Mouse (Mus musculus): ENCODE data around the gene Cdk18.

GRCm38 (mm10) chr1:132112426-132112825 lies 27.1 kb downstream of the Cdk18 start:
- TF ChIP-seq POLR2A (IDR thresholded peaks at IDR 0.05; ENCODE audit: low read depth, low read length) (no peak), CTCF (conservative IDR thresholded peaks at IDR 0.05 in 1 of 2, IDR thresholded peaks at IDR 0.05 in 1 of 2; ENCODE audit: low read depth in 2 of 2, low read length in 2 of 2) (no peak), MXI1 (IDR thresholded peaks at IDR 0.05; ENCODE audit: low read depth, low read length) (no peak), KAT2A (IDR thresholded peaks at IDR 0.05; ENCODE audit: insufficient replicate concordance, low read length) (no peak), HCFC1 (IDR thresholded peaks at IDR 0.05; ENCODE audit: low read depth, low read length) (no peak), EP300 (IDR thresholded peaks at IDR 0.05; ENCODE audit: low read length) (no peak), IRF4 (IDR thresholded peaks at IDR 0.05; ENCODE audit: low read depth, low read length) (no peak), MAX (IDR thresholded peaks at IDR 0.05; ENCODE audit: low read length) (no peak), SIN3A (IDR thresholded peaks at IDR 0.05; ENCODE audit: low read length) (no peak), USF1 (IDR thresholded peaks at IDR 0.05; ENCODE audit: low read depth, low read length) (no peak), E2F4 (IDR thresholded peaks at IDR 0.05; ENCODE audit: insufficient replicate concordance, low read depth, low read length) (no peak)

All from CH12.LX (cell line).